In genomic region chr14:31132031-31132430, GRCm38 (mm10) we compare ENCODE assay signal across 9 mouse cellular contexts. TPM values are rescaled to one million over a fixed set of nuclear protein-coding genes. Genes with fewer than 3 reads are reported as not detected.
DNase-seq lines count a peak whose midpoint lies in the region; ATAC-seq and TF ChIP-seq lines count a peak whose summit lies in the region.
"Had no signal": no experiment of that assay in that cellular context is flagged by ENCODE, and none has a peak within 500 bp of the region (broad histone marks: within the 10 kb centered on the region; RNA-seq: fewer than 3 reads in every experiment).

No protein-coding gene starts in this region.

- no peak for TF ChIP-seq EP300 in stomach, postnatal 0 days (optimal IDR thresholded peaks at IDR 0.05)

- intact Hi-C loops in heart, postnatal 25 days (cut with DNase I) = loop anchor here (2.0 to 5.0 kb wide), 2 partner anchors 33 to 115 kb away; no protein-coding TSS in a partner anchor

- no peaks in the 10 kb centered on the region for H3K27me3 ChIP-seq in heart, embryonic 10.5 days (ENCODE audit: insufficient read depth, poor library complexity, severe bottlenecking)
- H3K27me3 ChIP-seq in embryonic facial prominence, embryonic 15.5 days = no peaks in the 10 kb centered on the region
- no peaks in the 10 kb centered on the region for H3K27me3 ChIP-seq in kidney, embryonic 16.5 days (ENCODE audit: insufficient read depth, low read length)
- H3K27me3 ChIP-seq in stomach, postnatal 0 days (ENCODE audit: control insufficient read depth, insufficient read depth, low read length) = no peaks in the 10 kb centered on the region

- no peak for TF ChIP-seq CTCF in stomach, postnatal 0 days (IDR thresholded peaks at IDR 0.05; ENCODE audit: low read depth)

- no peak for ATAC-seq in embryonic facial prominence, embryonic 15.5 days (ENCODE audit: insufficient number of reproducible peaks, low FRiP score, low TSS enrichment, low read depth)
- no peak for ATAC-seq in kidney, embryonic 16.5 days (ENCODE audit: low FRiP score, low TSS enrichment)
- no peak for ATAC-seq in stomach, postnatal 0 days (ENCODE audit: low FRiP score, low TSS enrichment)

- H3K4me2 ChIP-seq in embryonic facial prominence, embryonic 15.5 days (replicated peaks) = peak overlapping the region; percentile 73
- H3K4me2 ChIP-seq in kidney, embryonic 16.5 days (replicated peaks; ENCODE audit: low read depth, low read length) = peak overlapping the region; percentile 90
- peak overlapping the region; percentile 87 for H3K4me2 ChIP-seq in stomach, postnatal 0 days (replicated peaks; ENCODE audit: low read depth)

- H3K9ac ChIP-seq in embryonic facial prominence, embryonic 15.5 days = peak overlapping the region; percentile 91
- H3K9ac ChIP-seq in kidney, embryonic 16.5 days (replicated peaks; ENCODE audit: low read length) = peak overlapping the region; percentile 94
- H3K9ac ChIP-seq in stomach, postnatal 0 days (ENCODE audit: low read length) = peak overlapping the region; percentile 74

- peaks cover 41% of the 10 kb centered on the region for H3K4me1 ChIP-seq in heart, embryonic 10.5 days
- H3K4me1 ChIP-seq in embryonic facial prominence, embryonic 15.5 days = peaks cover 56% of the 10 kb centered on the region
- peaks cover 52% of the 10 kb centered on the region for H3K4me1 ChIP-seq in kidney, embryonic 16.5 days (ENCODE audit: insufficient read depth, low read length)
- H3K4me1 ChIP-seq in stomach, postnatal 0 days (replicated peaks; ENCODE audit: control insufficient read depth, insufficient read depth) = peaks cover 10% of the 10 kb centered on the region

- H3K36me3 ChIP-seq in heart, embryonic 10.5 days = peaks cover 37% of the 10 kb centered on the region
- H3K36me3 ChIP-seq in embryonic facial prominence, embryonic 15.5 days = peaks cover 25% of the 10 kb centered on the region
- H3K36me3 ChIP-seq in kidney, embryonic 16.5 days (ENCODE audit: insufficient read depth, low read length) = peaks cover 25% of the 10 kb centered on the region
- H3K36me3 ChIP-seq in stomach, postnatal 0 days (ENCODE audit: control insufficient read depth, insufficient read depth, low read length) = peaks cover 6% of the 10 kb centered on the region

- WGBS in heart, embryonic 10.5 days = 7% methylated on average over 6 of the region's 6 CpGs
- WGBS in embryonic facial prominence, embryonic 15.5 days = 14% methylated on average over 6 of the region's 6 CpGs
- WGBS in kidney, embryonic 16.5 days = 4% methylated on average over 6 of the region's 6 CpGs
- 6% methylated on average over 6 of the region's 6 CpGs for WGBS in stomach, postnatal 0 days

- no peaks in the 10 kb centered on the region for H3K9me3 ChIP-seq in heart, embryonic 10.5 days
- no peaks in the 10 kb centered on the region for H3K9me3 ChIP-seq in embryonic facial prominence, embryonic 15.5 days (replicated peaks)
- no peaks in the 10 kb centered on the region for H3K9me3 ChIP-seq in kidney, embryonic 16.5 days (ENCODE audit: low read length)
- no peaks in the 10 kb centered on the region for H3K9me3 ChIP-seq in stomach, postnatal 0 days (ENCODE audit: control insufficient read depth, low read length)

- peak; percentile 86 for DNase-seq in heart, embryonic 10.5 days (ENCODE audit: low spot score)
- DNase-seq in heart, postnatal 25 days (ENCODE audit: low spot score) = no peak
- peak; percentile 81 for DNase-seq in lung, postnatal 36 days
- DNase-seq in stomach, postnatal 0 days (ENCODE audit: low spot score) = peak; percentile 25
- DNase-seq in ovary, adult 18-20 months (ENCODE audit: low spot score) = no peak
- no peak for DNase-seq in cerebellum, postnatal 36 days

- H3K27ac ChIP-seq in heart, embryonic 10.5 days = peak overlapping the region; percentile 97
- H3K27ac ChIP-seq in embryonic facial prominence, embryonic 15.5 days (replicated peaks) = peak overlapping the region; percentile 81
- H3K27ac ChIP-seq in kidney, embryonic 16.5 days (ENCODE audit: low read length) = no peak overlapping the region
- H3K27ac ChIP-seq in stomach, postnatal 0 days (replicated peaks) = no peak overlapping the region

- peak overlapping the region; percentile 95 for H3K4me3 ChIP-seq in heart, embryonic 10.5 days
- peak overlapping the region; percentile 90 for H3K4me3 ChIP-seq in embryonic facial prominence, embryonic 15.5 days (replicated peaks)
- H3K4me3 ChIP-seq in kidney, embryonic 16.5 days (ENCODE audit: low read length) = peak overlapping the region; percentile 97
- H3K4me3 ChIP-seq in stomach, postnatal 0 days (ENCODE audit: low read depth, low read length) = peak overlapping the region; percentile 65

RNA-seq across cellular contexts. Expression of gene Nt5dc2, which starts 1.2 kb away (rescaled TPM):
- polyA plus RNA-seq in heart, embryonic 10.5 days (2016; fragmentation: Nextera tagmentation; extraction: Ambion mirVana) = 422 and 507 TPM in 2 replicates
- 10 to 100 TPM; 18.2 to 22.6 TPM for total RNA-seq in heart, postnatal 25 days (2021)
- polyA plus RNA-seq in embryonic facial prominence, embryonic 15.5 days (2015; fragmentation: Nextera tagmentation; extraction: Ambion mirVana) = 393 and 421 TPM in 2 replicates
- 350 and 354 TPM in 2 replicates for polyA plus RNA-seq in kidney, embryonic 16.5 days (2015; fragmentation: Nextera tagmentation; extraction: Ambion mirVana)
- 61.0 and 65.3 TPM in 2 replicates for polyA plus RNA-seq in stomach, postnatal 0 days (2015; fragmentation: Nextera tagmentation; extraction: Ambion mirVana)

RNA-seq across cellular contexts. Expression of gene Smim4, which starts 3.3 kb away (rescaled TPM):
- 66.2 and 73.3 TPM in 2 replicates for polyA plus RNA-seq in heart, embryonic 10.5 days (2016; fragmentation: Nextera tagmentation; extraction: Ambion mirVana)
- 10 to 100 TPM; 60.2 to 61.0 TPM for total RNA-seq in heart, postnatal 25 days (2021)
- 61.3 and 67.3 TPM in 2 replicates for polyA plus RNA-seq in embryonic facial prominence, embryonic 15.5 days (2015; fragmentation: Nextera tagmentation; extraction: Ambion mirVana)
- 105 and 109 TPM in 2 replicates for polyA plus RNA-seq in kidney, embryonic 16.5 days (2015; fragmentation: Nextera tagmentation; extraction: Ambion mirVana)
- polyA plus RNA-seq in stomach, postnatal 0 days (2015; fragmentation: Nextera tagmentation; extraction: Ambion mirVana) = 99.3 and 108 TPM in 2 replicates

RNA-seq across cellular contexts. Expression of gene Stab1, which starts 36.4 kb away (rescaled TPM):
- 28.9 and 30.2 TPM in 2 replicates for polyA plus RNA-seq in heart, embryonic 10.5 days (2016; fragmentation: Nextera tagmentation; extraction: Ambion mirVana)
- total RNA-seq in heart, postnatal 25 days (2021) = 10 to 100 TPM; 76.4 to 76.8 TPM
- 50.6 and 66.2 TPM in 2 replicates for polyA plus RNA-seq in embryonic facial prominence, embryonic 15.5 days (2015; fragmentation: Nextera tagmentation; extraction: Ambion mirVana)
- polyA plus RNA-seq in kidney, embryonic 16.5 days (2015; fragmentation: Nextera tagmentation; extraction: Ambion mirVana) = 35.2 and 39.8 TPM in 2 replicates
- polyA plus RNA-seq in stomach, postnatal 0 days (2015; fragmentation: Nextera tagmentation; extraction: Ambion mirVana) = 23.7 and 23.9 TPM in 2 replicates
- total RNA-seq: hematopoietic stem cell, adult 5-6 weeks had no signal

Comparison
In these comparisons a context has a peak if more than half of its experiments do, and no peak if none do; other contexts are left out.
1. DNase-seq: peak in heart, embryonic 10.5 days (single experiment), lung, postnatal 36 days (single experiment) and stomach, postnatal 0 days (single experiment); none in heart, postnatal 25 days (single experiment), ovary, adult 18-20 months (single experiment) and cerebellum, postnatal 36 days (0 of 2).
2. H3K27ac ChIP-seq: peak in heart, embryonic 10.5 days (single experiment) and embryonic facial prominence, embryonic 15.5 days (single experiment); none in kidney, embryonic 16.5 days (single experiment) and stomach, postnatal 0 days (single experiment).
3. Peak in every context shown above with its lines, with median percentiles within 50 percentile points of each other: H3K4me3 ChIP-seq, H3K4me2 ChIP-seq and H3K9ac ChIP-seq.